Mouse (Mus musculus) layer of hippocampus, adult 6 months (tissue): ENCODE results near the gene Slc6a18. TPM values are rescaled to one million over a fixed set of nuclear protein-coding genes. Genes with fewer than 3 reads are reported as not detected.

ENCODE experiments used
- long read RNA-seq, 2 experiments: library from polyadenylated mRNA; unstranded; transcript quantifications; one replicate each; pipeline ENCODE4 v2.0.0; 2019 to 2020
- polyA plus RNA-seq: library from polyadenylated mRNA; unstranded; fragments of <200 nt; fragmentation: Nextera tagmentation; gene quantifications from 2 replicates; pipeline ENCODE4 v1.2.3, GENCODE M21; 2021

Slc6a18 gene
- polyA plus RNA-seq, result not detected in 2 replicates
- long read RNA-seq, experiment 1, result 0 reads
- long read RNA-seq, experiment 2, result 0 reads

DNA sequence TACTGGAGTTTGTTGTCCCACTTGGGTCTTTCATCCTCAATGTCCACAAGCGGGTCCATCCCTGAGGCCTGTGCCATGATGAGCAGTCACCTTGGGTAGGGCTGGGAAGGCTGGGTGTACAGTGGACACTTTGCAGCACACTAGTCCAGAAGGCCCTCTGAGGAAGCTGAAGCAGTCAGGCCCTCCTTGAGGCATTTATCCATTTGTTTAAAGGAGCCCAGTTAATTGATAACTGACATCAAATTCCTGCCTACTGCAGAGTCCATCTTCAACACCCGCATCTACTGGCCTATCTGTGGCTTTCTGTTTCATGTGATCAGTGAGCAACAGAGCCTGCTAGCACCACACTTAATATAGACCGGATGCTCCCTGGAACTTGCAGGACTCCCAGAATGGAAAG, at the start of gene Slc6a18:
Slc6a18 (minus strand) TSS at position 171 of the 400 bp plus-strand sequence.

DNA sequence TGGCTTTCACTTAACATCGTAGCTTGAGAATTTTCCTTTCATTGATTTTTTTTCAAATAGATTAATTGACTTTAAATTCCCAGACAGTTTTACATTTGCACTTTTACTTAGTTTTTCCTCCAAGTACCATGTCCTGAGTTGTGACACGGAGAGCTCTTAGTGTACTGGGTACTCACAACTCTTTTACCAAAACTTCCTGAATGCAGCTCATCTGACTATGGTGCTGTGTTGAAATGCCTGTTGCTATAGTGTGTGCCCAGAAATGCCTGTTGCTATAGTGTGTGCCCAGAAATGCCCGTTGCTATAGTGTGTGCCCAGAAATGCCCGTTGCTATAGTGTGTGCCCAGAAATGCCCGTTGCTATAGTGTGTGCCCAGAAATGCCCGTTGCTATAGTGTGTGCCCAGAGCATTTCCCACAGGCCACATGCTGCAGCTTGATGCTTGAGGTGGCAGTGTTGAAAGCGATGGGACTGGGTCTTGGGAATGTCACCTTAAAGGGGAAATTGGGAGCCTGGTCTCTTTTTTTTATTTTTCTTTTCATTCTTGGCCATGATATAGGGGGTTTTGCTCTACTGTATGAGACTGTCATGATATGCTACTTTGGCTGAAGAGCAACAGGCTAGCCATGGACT, 27.0 kb upstream of the Slc6a18 start, which contains the start of gene Slc6a19:
Slc6a19 (minus strand) TSS at position 172 of the 632 bp plus-strand sequence.

DNA sequence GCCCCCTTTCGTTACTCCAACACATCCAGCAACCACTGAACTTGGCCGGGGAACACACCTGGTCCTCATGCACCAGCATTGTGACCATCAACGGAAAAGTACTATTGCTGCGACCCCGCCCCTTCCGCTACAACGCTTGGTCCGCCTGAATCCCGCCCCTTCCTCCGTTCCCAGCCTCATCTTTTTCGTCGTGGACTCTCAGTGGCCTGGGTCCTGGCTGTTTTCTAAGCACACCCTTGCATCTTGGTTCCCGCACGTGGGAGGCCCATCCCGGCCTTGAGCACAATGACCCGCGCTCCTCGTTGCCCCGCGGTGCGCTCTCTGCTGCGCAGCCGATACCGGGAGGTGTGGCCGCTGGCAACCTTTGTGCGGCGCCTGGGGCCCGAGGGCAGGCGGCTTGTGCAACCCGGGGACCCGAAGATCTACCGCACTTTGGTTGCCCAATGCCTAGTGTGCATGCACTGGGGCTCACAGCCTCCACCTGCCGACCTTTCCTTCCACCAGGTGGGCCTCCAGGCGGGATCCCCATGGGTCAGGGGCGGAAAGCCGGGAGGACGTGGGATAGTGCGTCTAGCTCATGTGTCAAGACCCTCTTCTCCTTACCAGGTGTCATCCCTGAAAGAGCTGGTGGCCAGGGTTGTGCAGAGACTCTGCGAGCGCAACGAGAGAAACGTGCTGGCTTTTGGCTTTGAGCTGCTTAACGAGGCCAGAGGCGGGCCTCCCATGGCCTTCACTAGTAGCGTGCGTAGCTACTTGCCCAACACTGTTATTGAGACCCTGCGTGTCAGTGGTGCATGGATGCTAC, 50.9 kb downstream of the Slc6a18 start, which contains the start of gene Tert:
Tert (plus strand) TSS at position 167 of the 805 bp plus-strand sequence.

Other genes starting within 250 kb of the Slc6a18 start
- gene Lpcat1, start 210.8 kb downstream of the Slc6a18 start, polyA plus RNA-seq, result 15.1 and 17.5 TPM in 2 replicates
- 0.15 and 0.18 TPM in 2 replicates for gene Slc6a3, start 141.3 kb downstream of the Slc6a18 start, polyA plus RNA-seq
- gene Clptm1l, start 74.0 kb downstream of the Slc6a18 start, polyA plus RNA-seq, result 62.1 and 63.2 TPM in 2 replicates
- gene Tert, start 51.1 kb downstream of the Slc6a18 start, polyA plus RNA-seq, result 0.54 and 0.67 TPM in 2 replicates
- 0.35 and 0.44 TPM in 2 replicates for gene Slc6a19, start 26.8 kb upstream of the Slc6a18 start, polyA plus RNA-seq
- 1.4 and 2.1 TPM in 2 replicates for gene Slc12a7, start 55.1 kb upstream of the Slc6a18 start, polyA plus RNA-seq
- 3.2 and 3.8 TPM in 2 replicates for gene Nkd2, start 169.6 kb upstream of the Slc6a18 start, polyA plus RNA-seq